Mouse (Mus musculus): Measurements from ENCODE around the gene Selenow. TPM values are rescaled to one million over a fixed set of nuclear protein-coding genes. Genes with fewer than 3 reads are reported as not detected.

Gene Selenow
- polyA plus RNA-seq (2015; fragmentation: Nextera tagmentation; extraction: Ambion mirVana) = 560 and 572 TPM in 2 replicates

GRCm38 (mm10) chr7:15922220-15922773, at the start of gene Selenow:
Gene Selenow (minus strand): TSS chr7:15922402.
- WGBS = under 1% methylated on average over 33 of the region's 33 CpGs
- TF ChIP-seq EP300 (optimal IDR thresholded peaks at IDR 0.05) (peak; percentile 57), CTCF (IDR thresholded peaks at IDR 0.05; ENCODE audit: low read depth) (no peak; the same call in 1 of the 2 replicates)
- peaks cover 6% of the 10 kb centered on the region; the same call in 1 of the 2 replicates for H3K36me3 ChIP-seq (ENCODE audit: control insufficient read depth, insufficient read depth, low read length)
- H3K4me2 ChIP-seq (replicated peaks; ENCODE audit: low read depth) = peak within 1 kb of the TSS; percentile 76
- ATAC-seq (ENCODE audit: low FRiP score, low TSS enrichment) = peak; percentile 97
- DNase-seq (ENCODE audit: low spot score) = peak; percentile 91
- H3K9me3 ChIP-seq (ENCODE audit: control insufficient read depth, low read length) = no peaks in the 10 kb centered on the region
- H3K9ac ChIP-seq (ENCODE audit: low read length) = peak within 1 kb of the TSS; percentile 84
- no peaks in the 10 kb centered on the region for H3K27me3 ChIP-seq (ENCODE audit: control insufficient read depth, insufficient read depth, low read length)
- peak within 1 kb of the TSS; percentile 87 for H3K27ac ChIP-seq (replicated peaks)
- H3K4me1 ChIP-seq (replicated peaks; ENCODE audit: control insufficient read depth, insufficient read depth) = peaks cover 6% of the 10 kb centered on the region; the same call in 1 of the 2 replicates
- H3K4me3 ChIP-seq (ENCODE audit: low read depth, low read length) = peak within 1 kb of the TSS; percentile 66

DNA sequence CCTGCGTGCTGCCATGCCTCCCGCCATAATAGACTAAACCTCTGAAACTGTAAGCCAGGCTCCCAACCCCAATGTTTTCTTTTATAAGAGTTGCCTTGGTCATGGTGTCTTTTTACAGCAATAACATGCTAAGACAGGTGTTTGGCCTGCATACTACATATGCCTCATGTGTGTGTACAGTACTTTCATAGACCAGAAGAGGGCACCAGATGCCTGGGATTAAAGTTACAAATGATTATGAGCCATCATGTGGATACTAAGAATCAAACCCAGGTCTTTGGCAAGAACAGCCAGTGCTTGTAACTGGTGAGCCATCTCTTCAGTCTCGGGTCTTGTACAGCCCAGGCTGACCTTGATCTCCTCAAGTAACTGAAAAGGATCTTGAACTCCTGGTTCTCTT, 47.5 kb upstream of the Selenow start:
- Histone ChIP-seq H3K9me3 (ENCODE audit: control insufficient read depth, low read length) (no peaks in the 10 kb centered on the region), H3K27ac (replicated peaks) (no peak overlapping the region), H3K4me1 (replicated peaks; ENCODE audit: control insufficient read depth, insufficient read depth) (no peaks in the 10 kb centered on the region), H3K4me2 (replicated peaks; ENCODE audit: low read depth) (no peak overlapping the region), H3K36me3 (ENCODE audit: control insufficient read depth, insufficient read depth, low read length) (peaks cover 17% of the 10 kb centered on the region), H3K9ac (ENCODE audit: low read length) (no peak overlapping the region), H3K4me3 (ENCODE audit: low read depth, low read length) (no peak overlapping the region), H3K27me3 (ENCODE audit: control insufficient read depth, insufficient read depth, low read length) (no peaks in the 10 kb centered on the region)
- ATAC-seq (ENCODE audit: low FRiP score, low TSS enrichment) (no peak), DNase-seq (ENCODE audit: low spot score) (no peak)
- TF ChIP-seq EP300 (optimal IDR thresholded peaks at IDR 0.05) (no peak), CTCF (IDR thresholded peaks at IDR 0.05; ENCODE audit: low read depth) (peak; percentile 58)
- 91% methylated on average over 3 of the region's 3 CpGs for WGBS

DNA sequence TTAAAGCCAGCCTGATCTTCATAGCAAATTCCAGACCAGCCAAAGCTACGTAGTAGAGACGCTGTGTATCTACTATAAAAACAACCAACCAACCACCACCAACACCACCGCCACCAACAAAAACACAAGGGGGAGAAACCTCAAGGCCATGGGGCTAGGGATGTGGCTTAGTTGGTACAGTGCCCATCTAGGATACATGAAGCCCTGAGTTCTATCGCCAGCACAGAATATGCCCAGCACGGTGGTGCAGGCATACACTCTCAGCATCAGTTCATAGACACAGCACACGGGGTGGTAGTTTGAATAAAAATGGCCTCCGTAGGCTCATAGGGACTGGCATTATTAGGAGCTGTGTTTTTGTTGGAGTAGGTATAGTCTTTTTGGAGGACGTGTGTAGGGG, 46.1 kb upstream of the Selenow start:
- H3K27me3 ChIP-seq (ENCODE audit: control insufficient read depth, insufficient read depth, low read length) = no peaks in the 10 kb centered on the region
- TF ChIP-seq CTCF (IDR thresholded peaks at IDR 0.05; ENCODE audit: low read depth) = no peak
- no peak for TF ChIP-seq EP300 (optimal IDR thresholded peaks at IDR 0.05)
- H3K4me3 ChIP-seq (ENCODE audit: low read depth, low read length) = no peak overlapping the region
- ATAC-seq (ENCODE audit: low FRiP score, low TSS enrichment) (no peak), DNase-seq (ENCODE audit: low spot score) (no peak)
- H3K36me3 ChIP-seq (ENCODE audit: control insufficient read depth, insufficient read depth, low read length) = peaks cover 17% of the 10 kb centered on the region
- no peaks in the 10 kb centered on the region for H3K9me3 ChIP-seq (ENCODE audit: control insufficient read depth, low read length)
- H3K27ac ChIP-seq (replicated peaks) = no peak overlapping the region
- H3K4me2 ChIP-seq (replicated peaks; ENCODE audit: low read depth) = no peak overlapping the region
- H3K9ac ChIP-seq (ENCODE audit: low read length) = no peak overlapping the region
- no peaks in the 10 kb centered on the region for H3K4me1 ChIP-seq (replicated peaks; ENCODE audit: control insufficient read depth, insufficient read depth)
- WGBS = 89% methylated on average over 8 of the region's 8 CpGs

GRCm38 (mm10) chr7:15967312-15967711, 45.1 kb upstream of the Selenow start, which contains the start of gene Ehd2:
Gene Ehd2 (minus strand): TSS chr7:15967567.
- TF ChIP-seq CTCF (IDR thresholded peaks at IDR 0.05; ENCODE audit: low read depth) (peak; percentile 94), EP300 (optimal IDR thresholded peaks at IDR 0.05) (no peak)
- WGBS = 3% methylated on average over 12 of the region's 22 CpGs
- H3K4me3 ChIP-seq (ENCODE audit: low read depth, low read length) = peak within 1 kb of the TSS; percentile 58
- H3K4me2 ChIP-seq (replicated peaks; ENCODE audit: low read depth) = peak within 1 kb of the TSS; percentile 59
- DNase-seq (ENCODE audit: low spot score) = peak; percentile 71
- H3K27ac ChIP-seq (replicated peaks) = peak within 1 kb of the TSS; percentile 53; the same call in 1 of the 2 replicates
- peaks cover 7% of the 10 kb centered on the region for H3K36me3 ChIP-seq (ENCODE audit: control insufficient read depth, insufficient read depth, low read length)
- peak within 1 kb of the TSS; percentile 69 for H3K9ac ChIP-seq (ENCODE audit: low read length)
- H3K27me3 ChIP-seq (ENCODE audit: control insufficient read depth, insufficient read depth, low read length) = no peaks in the 10 kb centered on the region
- peak; percentile 84 for ATAC-seq (ENCODE audit: low FRiP score, low TSS enrichment)
- H3K4me1 ChIP-seq (replicated peaks; ENCODE audit: control insufficient read depth, insufficient read depth) = peaks cover 4% of the 10 kb centered on the region; the same call in 1 of the 2 replicates
- no peaks in the 10 kb centered on the region for H3K9me3 ChIP-seq (ENCODE audit: control insufficient read depth, low read length)

DNA sequence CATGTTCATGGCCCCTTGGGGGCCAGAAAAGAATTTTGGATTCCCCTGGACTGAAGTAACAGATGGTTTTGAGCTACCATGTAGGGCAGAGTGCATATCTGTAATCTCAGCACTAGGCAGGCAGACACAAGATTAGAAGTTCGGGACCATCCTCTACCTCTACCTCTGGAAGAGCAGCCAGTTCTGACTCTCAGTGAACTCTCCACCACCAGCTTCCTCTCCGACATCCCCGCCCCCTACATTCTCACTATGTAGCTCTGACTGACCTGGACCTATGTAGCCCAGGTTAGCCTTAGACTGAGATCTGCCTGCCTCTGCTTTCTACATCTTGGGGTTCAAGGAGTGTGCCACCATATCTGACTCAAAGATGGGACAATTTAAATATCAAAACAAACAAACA, 44.3 kb upstream of the Selenow start:
- no peaks in the 10 kb centered on the region for H3K27me3 ChIP-seq (ENCODE audit: control insufficient read depth, insufficient read depth, low read length)
- peak overlapping the region; percentile 69 for H3K9ac ChIP-seq (ENCODE audit: low read length)
- ATAC-seq (ENCODE audit: low FRiP score, low TSS enrichment) = no peak
- no peak for DNase-seq (ENCODE audit: low spot score)
- H3K9me3 ChIP-seq (ENCODE audit: control insufficient read depth, low read length) = no peaks in the 10 kb centered on the region
- TF ChIP-seq CTCF (IDR thresholded peaks at IDR 0.05; ENCODE audit: low read depth) = no peak
- no peak for TF ChIP-seq EP300 (optimal IDR thresholded peaks at IDR 0.05)
- H3K36me3 ChIP-seq (ENCODE audit: control insufficient read depth, insufficient read depth, low read length) = no peaks in the 10 kb centered on the region; the same call in 1 of the 2 replicates
- H3K27ac ChIP-seq (replicated peaks) = 0 out of 2 replicates have a peak overlapping the region, but pooled peaks have one; percentile 24
- peak overlapping the region; percentile 59 for H3K4me2 ChIP-seq (replicated peaks; ENCODE audit: low read depth)
- peaks cover 4% of the 10 kb centered on the region for H3K4me1 ChIP-seq (replicated peaks; ENCODE audit: control insufficient read depth, insufficient read depth)
- WGBS = 50% methylated on average over 3 of the region's 3 CpGs
- peak overlapping the region; percentile 58 for H3K4me3 ChIP-seq (ENCODE audit: low read depth, low read length)

All from stomach, postnatal 0 days (tissue).